Mouse (Mus musculus) mesoderm, embryonic 11.5 days (tissue): ENCODE data around the gene Psmd11.

Source experiments
- DNase-seq: peaks from one replicate; pipeline ENCODE4 v3.0.0-alpha.2; 2012; ENCODE audit warnings: low read depth, low spot score

Psmd11 gene

DNA sequence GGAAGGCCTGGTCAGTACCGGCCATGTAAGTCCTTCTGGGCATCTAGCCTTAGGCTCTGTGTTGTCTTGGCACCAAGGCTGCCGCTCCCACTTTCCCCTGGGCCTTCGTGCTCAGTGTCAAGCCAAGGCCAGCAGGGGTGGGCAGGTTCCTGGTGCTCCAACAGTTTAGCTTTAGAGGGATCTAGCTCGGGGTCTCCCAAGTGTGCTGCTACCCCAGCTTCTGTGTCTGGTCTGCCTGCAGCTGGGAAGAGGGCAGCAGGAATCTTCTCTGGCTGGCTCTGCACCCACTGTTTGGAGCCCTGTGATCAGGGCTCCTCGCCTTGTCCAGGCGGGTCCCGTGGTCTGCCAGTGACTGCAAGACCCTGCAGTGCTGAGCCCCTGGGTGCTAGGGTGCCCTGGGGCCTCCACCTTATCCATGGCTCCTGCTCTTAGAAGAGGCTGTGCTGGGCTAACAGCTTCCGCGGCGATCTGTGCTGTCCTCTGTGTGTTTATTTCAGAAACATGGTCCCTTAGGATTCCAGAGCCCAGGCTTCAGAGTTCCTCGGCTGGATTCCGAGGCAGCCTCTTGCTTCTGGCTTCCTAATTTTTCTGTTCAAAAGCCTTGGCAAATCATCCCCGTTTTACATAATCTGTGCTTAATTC lies 53.1 kb downstream of the Psmd11 start:
- DNase-seq = no peak

DNA sequence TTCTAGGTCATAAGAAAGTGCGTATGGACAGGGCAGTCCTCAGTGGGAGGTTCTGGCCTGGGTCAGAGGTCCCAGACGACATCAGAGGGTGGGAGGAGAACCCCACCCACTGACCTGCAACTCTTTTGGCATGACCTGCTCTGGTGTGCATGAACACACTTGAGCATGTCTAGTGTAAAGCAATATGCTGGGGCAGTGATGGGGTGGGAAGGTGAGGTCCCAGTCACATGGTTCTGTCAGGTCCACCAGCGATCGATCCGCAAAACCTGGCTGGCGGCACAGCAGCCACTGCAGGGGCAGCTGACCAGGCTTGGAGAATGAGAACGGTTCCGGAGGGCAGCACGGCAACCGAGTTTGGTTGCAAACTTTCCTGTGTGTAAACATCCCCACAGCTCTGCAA lies 53.9 kb downstream of the Psmd11 start:
- no peak for DNase-seq

DNA sequence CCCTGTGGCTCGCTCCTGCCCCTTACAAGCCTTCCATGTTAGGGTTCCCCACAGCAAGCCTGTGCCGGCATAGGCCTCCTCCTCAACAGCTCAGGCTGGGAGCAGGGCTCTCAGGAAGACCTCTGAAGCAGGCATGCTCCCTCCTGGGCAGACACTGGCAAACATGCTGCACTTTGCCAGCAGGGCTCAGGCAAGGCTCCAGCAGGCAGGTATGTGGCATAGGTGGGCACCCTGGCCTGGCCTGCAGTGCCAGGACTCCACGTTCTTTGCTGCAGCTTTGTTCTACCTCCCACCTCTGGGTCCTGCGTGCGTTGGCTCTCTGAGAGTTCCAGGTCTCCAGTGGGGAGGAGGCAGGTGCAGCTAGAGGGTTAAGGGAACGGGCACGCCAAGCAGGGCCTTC lies 54.5 kb downstream of the Psmd11 start:
- DNase-seq = no peak

DNA sequence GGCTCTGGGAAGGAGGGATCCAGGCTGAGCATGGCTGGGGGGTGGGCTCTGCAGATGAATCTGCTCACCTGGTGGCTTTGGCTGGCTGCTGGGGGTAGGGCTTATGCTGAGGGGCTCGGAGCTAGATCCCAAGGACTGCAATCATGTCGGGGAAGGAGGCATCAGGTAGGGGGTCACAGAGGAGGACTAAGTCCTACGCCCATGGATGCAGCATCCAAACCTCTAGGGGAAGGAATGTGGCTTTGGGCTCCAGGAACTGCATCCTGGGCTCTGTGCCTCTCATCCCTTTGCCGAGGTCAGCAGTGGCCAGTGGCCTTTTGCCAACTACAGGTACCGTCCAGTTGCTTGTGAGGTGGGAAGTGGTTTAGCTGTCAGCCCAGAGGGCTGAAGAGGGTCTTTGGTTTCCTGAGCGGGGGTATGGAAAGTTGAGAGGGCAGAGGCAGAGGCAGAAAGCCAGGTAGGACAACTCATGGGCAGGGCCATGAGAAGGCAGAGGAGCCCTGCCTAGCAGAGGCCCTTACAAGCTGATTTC lies 55.2 kb downstream of the Psmd11 start:
- no peak for DNase-seq

DNA sequence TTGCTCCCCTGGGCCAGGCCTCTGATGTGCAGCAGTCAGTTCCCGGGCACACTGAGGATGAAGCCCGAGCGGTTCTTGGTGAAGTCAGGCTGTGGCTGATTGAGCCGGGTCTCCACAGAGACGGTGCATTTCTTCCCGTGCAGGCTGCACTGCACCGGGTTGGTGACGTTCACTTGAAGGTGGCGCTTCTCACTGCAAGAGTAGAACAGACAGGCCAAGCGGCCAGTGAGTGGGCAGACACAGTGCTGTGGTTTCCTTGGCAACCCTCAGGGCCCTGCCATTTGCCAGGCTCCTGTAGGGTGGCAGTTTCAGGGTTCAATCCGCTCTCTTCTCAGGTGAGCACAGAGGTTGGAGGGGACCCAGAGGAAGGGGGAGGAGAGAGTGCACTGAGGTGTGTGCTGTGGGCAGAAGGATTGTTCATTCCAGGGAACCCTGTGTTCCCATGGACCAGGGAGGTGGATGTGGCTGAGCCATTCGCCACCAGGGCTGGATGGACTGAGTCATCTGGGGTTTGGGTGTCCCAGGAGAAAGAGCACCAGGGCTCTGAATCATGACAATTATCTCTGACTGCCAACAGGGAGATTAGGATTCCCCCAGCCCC lies 55.9 kb downstream of the Psmd11 start:
- DNase-seq = no peak

DNA sequence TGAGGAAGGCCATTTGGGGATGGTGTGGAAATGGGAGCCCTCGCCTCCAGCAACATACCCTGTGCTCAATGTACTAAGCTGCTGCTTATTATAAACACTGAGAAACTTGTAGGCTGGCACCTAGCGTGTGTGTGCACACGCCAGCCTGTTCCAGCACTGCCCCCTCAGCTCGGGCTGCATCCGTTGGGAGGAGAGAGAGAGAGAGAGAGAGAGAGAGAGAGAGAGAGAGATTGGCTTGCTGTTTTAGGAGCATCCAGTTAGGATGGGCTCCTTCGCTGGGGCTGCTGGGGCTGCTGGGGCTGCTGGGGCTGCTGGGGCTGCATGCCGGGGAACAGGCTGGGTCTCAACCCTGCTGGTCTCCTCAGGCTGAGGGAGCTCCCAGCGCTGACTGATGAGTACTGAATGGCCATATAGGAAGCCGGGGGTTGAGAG lies 56.7 kb downstream of the Psmd11 start:
- no peak for DNase-seq

DNA sequence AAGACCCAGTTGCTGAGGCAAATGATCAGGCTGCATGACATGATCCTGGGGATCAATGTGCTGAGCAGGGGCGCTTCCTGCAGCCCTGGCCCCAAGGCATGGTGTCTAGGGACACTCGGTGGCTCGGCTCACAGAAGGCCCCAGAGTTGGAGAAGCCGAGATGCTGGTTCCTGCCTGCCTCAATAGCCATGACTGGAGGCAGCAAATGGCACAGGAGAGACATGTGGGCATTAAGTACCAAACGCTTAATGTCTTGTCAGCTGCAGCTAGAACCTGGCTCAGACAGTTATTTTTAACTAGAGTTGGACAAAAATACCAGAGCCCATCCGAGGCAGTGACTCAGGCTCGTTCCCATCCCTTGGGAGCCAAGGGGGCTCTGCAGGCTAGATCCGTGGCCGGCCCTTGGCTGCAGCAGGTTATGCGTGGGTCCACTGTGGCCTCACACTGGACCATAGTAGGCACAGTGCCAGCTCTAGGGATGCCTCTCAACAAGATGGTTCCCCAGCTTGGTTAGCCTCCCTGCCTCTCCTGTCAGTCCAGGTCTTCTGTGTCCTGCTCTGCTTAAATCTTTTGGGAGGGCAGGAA lies 57.3 kb downstream of the Psmd11 start:
- DNase-seq = no peak

DNA sequence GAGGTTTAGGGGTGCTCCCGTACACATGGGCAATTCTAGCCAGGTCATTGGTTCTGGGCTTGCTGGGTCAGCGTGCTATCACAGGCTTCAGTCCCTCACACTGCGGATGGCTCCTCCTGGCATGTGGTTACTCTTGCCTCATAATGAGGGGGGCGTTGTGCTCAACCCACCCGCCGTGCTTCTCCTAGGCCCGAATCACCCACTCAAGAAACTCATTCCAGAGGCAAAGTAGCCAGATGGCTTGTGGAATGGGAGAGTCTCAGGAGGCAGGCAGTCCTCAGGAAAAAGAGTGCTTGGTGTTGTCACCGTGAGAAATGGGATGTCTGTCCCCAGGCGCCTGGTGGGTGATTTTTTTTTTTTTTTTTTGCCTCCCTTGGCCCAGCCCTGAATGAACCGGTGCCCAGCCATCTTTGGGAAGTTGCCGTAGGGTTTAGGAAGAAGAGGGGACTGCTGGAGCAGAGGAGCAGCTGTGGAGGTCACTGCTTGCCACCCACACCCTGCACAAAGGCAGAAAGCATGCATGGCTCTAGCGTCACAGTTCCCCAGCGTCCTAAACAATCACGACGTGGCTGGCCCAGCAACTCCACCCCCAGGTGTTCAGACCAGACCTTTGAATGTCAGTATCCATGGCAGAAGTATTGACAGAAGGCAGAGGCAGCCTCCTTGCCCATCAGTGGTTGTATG lies 59.6 kb downstream of the Psmd11 start:
- DNase-seq = no peak

DNA sequence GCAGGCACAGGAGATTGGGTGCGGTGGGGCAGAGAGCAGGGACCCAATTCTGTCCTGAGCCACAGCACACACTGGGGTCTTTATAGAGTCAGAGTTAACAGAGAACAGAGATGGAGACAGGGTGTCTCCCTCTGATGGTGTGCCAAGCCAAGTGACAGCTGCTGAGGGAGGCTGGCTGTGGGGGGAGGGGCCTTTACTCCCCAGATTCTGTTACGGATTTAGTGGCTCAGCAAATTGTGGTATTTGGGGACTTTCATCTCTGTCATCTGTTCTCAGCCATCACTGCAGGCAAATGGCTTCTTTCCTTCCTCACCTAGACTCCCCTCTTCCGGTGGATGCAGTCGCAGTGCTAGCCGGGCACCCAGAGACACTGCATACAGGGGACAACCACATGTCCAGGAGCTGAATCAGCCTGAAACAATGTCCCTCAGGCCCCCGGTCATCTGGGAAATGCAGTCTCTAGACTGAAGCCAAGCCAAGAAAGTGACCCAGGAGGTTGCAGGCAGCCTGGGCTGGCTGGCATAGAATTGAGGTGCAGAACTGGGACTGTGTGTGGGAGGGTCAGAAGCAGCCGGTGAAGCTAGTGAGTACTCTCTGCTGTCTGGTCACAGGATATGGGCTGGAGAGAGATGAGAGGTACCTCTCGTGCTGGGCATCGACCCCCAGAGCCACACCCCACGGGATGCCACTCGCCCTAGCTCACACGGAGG lies 60.9 kb downstream of the Psmd11 start:
- DNase-seq = no peak

DNA sequence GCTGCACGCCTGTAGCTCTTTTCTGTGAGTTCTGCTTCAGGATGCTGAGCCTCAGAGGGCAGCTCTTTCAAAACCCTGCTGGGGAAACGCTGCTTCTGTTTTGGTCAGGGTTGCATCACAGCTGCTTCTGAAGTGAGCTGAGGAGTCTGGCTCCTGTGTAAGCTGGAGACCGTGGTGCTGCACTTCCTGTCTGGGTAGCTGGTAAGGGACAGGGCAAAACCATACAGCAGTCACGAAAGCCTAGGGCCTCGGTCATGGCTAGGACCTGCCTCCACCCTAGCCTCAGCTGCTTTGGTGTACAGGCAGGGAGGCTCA lies 61.4 kb downstream of the Psmd11 start:
- DNase-seq = no peak

DNA sequence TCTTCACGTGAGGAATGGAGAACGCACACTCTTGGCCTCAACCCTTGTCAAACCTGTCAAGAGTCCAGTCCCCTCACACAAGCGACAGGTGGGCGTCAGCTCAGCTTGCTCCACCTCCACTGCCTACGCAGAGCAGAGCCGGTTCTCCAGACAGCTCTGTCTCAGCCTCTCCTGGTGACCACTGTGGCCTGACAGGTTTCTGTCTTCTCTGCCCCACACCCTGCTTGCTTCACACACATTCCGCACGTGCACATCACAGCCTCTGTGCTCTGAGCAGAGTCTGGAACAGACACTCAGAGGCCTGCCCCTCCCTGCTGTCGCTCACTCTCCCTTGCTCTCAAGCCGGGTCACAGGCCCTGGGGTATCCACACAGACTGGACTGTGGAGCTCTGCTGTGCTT lies 62.4 kb downstream of the Psmd11 start:
- DNase-seq = no peak

DNA sequence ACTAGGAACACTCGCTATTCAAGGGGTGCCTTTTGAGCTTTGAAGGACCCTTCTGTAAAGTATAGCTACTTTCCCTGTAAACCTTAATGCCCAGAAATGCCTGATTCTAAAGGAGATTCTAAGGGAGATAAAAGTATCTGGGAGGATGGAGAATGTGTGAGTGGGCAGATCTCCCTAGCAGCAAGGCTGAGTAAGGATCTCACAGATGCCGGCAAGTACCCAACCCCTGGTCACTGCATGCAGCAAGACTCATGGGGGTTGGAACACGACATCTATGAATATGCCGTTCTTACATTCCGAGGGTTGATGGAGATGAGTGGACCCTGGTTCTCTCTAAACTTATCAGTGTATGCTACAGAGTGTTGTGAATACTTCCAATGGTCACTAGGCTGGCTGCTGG lies 64.8 kb downstream of the Psmd11 start:
- no peak for DNase-seq

DNA sequence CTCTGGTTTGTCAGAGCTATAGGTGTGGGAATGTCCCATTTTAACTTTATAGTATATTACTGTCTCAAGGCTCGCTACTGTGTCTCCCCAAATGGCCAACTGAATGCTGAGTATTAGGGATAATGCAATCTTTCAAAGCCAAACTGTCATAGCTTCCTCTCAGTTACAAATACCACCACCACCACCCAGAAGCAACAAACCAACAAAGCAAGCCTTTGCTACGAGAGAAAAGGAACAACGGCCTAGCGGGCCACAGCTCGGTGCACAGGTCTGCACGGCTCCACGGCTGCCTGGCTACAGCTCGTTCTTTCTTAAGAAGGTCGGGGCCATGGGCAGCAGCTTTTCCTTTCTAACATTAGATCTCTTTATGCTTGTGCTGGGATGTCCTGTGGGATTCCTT lies 66.4 kb downstream of the Psmd11 start:
- no peak for DNase-seq

DNA sequence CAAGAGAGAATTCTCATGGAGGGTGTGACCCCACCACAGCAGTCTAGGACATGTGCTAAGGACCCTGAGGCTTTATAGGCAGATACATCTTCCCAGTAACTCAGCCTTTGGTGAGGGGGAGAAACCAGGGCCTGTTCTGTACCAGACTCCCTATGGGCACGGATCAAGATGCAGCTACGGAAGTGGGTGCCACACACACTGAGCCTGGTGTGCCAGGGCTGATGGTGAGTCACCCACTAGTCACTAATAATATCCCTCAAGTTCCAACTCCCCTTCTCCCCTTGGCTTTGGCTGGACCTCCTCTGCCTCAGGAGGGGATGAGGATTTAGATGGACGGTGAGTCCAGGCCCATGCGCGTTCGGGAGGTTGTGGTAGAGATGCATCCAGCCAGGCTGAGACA lies 67.6 kb downstream of the Psmd11 start:
- DNase-seq = no peak

DNA sequence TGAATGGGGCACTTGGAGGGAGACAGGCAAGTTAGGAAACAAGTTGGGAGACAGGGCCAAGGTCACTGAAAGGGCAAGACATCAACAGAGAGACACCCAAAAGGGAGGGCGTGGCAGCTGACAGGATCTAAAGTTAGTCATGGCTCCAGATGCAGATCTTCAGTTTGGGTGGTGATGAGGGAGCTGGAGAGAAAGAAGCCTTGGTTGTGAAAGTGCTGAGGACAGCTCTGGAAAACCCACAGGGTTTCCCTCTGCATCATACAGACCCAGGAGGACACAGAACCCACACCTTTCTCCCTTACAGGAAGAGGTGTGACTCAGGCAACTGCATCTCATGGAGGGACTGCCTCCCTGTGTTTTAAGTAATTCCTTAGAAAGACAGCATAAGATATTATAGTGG lies 68.2 kb downstream of the Psmd11 start:
- no peak for DNase-seq

DNA sequence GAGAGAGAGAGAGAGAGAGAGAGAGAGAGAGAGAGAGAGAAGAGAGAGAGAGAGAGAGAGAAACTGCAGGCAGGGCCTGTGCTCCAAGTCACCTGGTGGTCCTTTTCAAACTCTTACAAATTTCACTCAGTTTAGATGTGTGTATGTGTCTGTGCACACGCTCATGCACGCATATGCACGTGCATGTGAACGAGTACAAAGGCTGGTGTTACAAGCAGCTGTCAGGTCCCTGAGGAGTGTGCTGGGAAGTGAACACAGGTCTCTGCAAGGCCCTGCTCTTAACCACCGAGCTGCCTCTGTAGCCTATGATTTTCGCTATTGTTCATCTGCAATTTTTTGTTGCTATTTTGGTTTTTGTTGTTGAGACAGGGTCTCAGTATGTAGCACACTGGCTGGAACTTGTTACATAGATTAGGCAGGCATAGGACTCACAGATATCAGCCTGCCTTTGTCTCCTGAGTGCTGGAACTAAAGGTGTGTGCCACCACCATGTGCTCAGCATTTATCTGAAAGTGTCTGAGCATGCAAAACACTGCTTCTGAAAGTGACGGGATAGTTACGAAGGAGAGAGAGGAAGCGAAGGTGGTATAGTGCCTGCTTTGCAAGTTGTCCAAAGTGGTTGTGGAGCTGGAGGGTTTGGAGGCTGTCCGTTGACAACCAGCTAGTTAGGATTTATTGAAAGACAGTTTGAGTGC lies 69.0 kb downstream of the Psmd11 start:
- DNase-seq = no peak

DNA sequence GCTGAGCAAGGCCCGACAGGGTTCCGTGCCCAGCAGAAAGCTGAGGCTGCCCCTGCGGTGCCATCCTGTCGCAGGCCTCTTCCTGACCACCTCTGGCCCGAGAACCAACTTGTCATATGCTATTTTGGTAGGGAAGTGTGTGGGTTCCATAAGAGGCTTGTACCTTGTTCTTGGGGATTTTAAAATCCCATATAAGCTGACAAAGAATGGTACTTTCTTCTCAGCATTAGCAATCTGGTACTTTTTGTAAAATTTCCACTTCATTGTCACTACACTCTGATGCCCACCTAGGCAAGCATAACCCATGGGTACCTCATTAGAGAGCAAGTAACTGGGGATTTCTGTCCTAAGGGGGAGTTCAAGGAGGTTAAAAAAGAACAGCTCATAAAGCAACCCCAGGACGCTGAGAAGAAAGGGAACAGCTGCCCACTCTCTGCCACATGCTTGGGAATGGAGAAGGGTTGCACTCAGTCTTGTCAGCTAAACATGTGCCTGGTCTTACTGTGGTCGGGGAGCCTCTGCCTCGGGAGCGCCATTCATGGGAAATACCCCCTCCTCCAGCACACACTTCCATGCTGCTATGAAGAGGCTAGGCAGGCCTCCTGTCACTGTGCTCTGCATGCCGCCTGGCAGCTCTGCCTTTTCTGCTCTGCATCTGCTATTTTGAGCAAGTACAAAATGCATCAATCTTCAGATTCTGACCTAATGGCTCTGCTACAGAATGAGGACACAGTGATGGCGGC lies 70.1 kb downstream of the Psmd11 start:
- no peak for DNase-seq

DNA sequence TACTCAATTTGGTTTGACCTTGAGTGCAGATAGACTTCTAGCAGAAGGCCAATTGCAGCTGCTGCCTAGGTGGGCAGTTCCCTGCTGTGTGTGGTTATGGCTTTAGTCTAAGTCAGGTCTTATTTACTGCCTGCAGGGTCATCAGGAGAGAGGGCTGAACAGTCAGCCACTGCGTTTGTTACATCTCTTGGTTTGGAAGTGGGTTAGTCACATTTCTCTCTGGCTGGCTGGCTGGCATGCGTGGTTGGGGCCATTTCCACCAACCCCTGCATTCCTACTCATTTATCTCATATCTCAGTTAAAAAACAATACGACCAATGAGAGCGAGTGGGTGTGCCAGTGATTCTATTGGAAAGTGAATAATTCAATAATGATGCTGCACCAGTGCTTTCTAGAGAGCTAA lies 71.1 kb downstream of the Psmd11 start:
- no peak for DNase-seq

DNA sequence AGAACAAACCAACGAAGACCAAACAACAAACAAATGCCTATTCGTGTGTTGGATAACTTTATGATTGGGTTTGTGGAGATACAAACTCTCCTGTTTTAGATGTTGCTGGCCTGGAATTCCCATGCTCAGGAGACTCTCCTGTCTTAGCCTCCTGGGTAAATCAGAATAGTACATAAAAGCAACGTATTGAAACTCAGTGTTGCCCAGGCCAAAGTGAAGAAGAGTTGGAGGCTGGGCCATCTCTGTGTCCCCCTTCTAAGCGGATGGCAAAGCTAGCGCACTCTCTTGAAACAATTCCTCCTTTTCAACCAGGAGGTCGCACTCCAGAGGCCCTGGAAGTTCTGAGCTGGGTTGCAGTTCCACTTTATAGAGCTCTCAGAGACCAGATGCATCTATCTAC lies 74.9 kb downstream of the Psmd11 start:
- DNase-seq = no peak

DNA sequence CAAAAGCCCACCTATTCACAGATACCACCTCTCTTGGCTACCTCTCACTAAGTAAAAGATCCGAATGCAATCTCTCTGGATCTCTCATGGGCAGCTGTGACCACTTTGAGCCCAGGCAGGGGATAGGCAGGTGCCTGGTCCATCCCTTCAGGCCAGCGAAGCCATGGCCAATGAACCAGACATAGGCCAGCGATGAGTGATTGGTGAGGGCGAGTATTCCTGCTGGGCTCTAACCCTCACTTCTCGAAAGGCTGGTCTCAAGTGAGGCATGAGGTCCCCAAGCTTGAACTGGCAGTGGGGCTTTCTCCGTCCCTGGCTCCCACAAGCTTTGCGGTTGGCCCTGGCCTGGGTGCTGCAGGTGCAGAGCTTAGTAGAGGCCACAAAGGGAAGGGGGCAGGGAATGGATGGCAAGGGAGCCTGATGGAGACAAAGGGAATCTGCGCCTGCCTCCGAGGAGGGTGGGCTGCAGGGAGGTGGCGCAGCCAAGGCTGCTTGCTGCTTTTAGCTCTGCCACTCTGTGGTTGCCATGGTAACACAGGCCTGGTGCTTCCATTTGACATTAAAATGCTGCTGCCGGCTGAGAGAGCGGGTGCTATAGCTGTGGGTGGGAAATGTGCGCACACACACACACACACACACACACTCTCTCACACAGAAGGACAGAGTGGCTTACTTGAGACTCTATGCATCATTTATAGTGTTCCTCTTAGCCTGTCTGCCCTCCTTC lies 75.5 kb downstream of the Psmd11 start:
- peak; percentile 91 for DNase-seq
